Mouse (Mus musculus) lung, postnatal 4 days (tissue): ENCODE measurements around the gene Ergic1.

Experiments used
- DNase-seq, 2 experiments: peaks; one replicate each; pipeline ENCODE4 v3.0.0; 2021

Ergic1 gene

GRCm38 (mm10) chr17:26665600-26665999 is 104.3 kb downstream of the Ergic1 start:
- DNase-seq, result no peak

GRCm38 (mm10) chr17:26671268-26671667 is 110.0 kb downstream of the Ergic1 start:
- DNase-seq, result no peak

GRCm38 (mm10) chr17:26675845-26676244 is 114.6 kb downstream of the Ergic1 start:
- DNase-seq, result no peak

GRCm38 (mm10) chr17:26676252-26676615 is 114.9 kb downstream of the Ergic1 start:
- DNase-seq, result peak; percentile 92

GRCm38 (mm10) chr17:26676616-26677376 is 115.5 kb downstream of the Ergic1 start:
- peak; percentile 79 to 84 for DNase-seq

GRCm38 (mm10) chr17:26677711-26678637 is 116.7 kb downstream of the Ergic1 start:
- no peak for DNase-seq

GRCm38 (mm10) chr17:26681276-26681675 is 120.0 kb downstream of the Ergic1 start:
- DNase-seq, result no peak

GRCm38 (mm10) chr17:26686334-26687000 is 125.2 kb downstream of the Ergic1 start:
- no peak for DNase-seq

GRCm38 (mm10) chr17:26688795-26689735 is 127.8 kb downstream of the Ergic1 start:
- no peak for DNase-seq

- no peak for DNase-seq
Measured at GRCm38 (mm10) chr17:26689810-26690209, 128.5 kb downstream of the Ergic1 start.

- DNase-seq, result no peak
Measured at GRCm38 (mm10) chr17:26690236-26690635, 128.9 kb downstream of the Ergic1 start.

GRCm38 (mm10) chr17:26691110-26691509 is 129.8 kb downstream of the Ergic1 start:
- peak in 1 of 2 experiments; percentile 28 for DNase-seq

GRCm38 (mm10) chr17:26693424-26693823 is 132.1 kb downstream of the Ergic1 start:
- DNase-seq, result no peak

GRCm38 (mm10) chr17:26694171-26694570 is 132.9 kb downstream of the Ergic1 start:
- no peak for DNase-seq

- no peak for DNase-seq
Measured at GRCm38 (mm10) chr17:26695193-26695592, 133.9 kb downstream of the Ergic1 start.

GRCm38 (mm10) chr17:26698846-26699245 is 137.6 kb downstream of the Ergic1 start:
- no peak for DNase-seq

GRCm38 (mm10) chr17:26699819-26700616 is 138.7 kb downstream of the Ergic1 start:
- DNase-seq, result peak; percentile 83 to 89

- no peak for DNase-seq
Measured at GRCm38 (mm10) chr17:26701565-26701964, 140.3 kb downstream of the Ergic1 start.

GRCm38 (mm10) chr17:26702621-26703020 is 141.3 kb downstream of the Ergic1 start:
- no peak for DNase-seq

- DNase-seq, result no peak
Measured at GRCm38 (mm10) chr17:26703671-26704070, 142.4 kb downstream of the Ergic1 start.
